Mouse (Mus musculus): ENCODE data around the gene Ccdc159.

Ccdc159 gene

GRCm38 (mm10) chr9:21927208-21927753, at the start of gene Ccdc159, which contains the start of gene Tmem205:
TSS of gene Ccdc159 (plus strand) at chr9:21927471.
TSS of gene Tmem205 (minus strand) at chr9:21927556.
- DNase-seq (ENCODE audit: low read depth) = peak; percentile 74

DNA sequence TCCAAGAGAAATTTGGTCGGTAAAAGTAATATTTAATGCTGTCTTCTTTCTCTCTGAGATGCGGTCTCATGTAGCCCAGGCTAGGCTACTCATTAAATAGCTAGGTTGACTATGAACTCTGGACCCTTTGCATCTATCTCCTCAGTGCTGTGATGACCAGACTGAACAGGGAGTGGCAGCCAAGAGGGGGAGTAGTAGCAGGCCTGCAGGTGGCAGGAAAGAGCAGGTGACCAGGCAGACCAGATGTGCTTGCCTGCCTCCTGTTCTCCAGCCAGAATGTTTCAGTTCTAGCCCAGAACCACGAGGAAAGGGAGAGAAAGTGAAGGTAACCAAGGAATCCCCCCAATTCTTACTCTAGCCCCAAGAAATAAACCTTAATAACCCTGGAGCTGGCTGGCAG, 38.0 kb upstream of the Ccdc159 start:
- no peak for DNase-seq (ENCODE audit: low read depth)

GRCm38 (mm10) chr9:21901223-21901820, 25.9 kb upstream of the Ccdc159 start:
- peak; percentile 77 for DNase-seq (ENCODE audit: low read depth)

GRCm38 (mm10) chr9:21904031-21904430, 23.2 kb upstream of the Ccdc159 start:
- DNase-seq (ENCODE audit: low read depth) = no peak

- DNase-seq (ENCODE audit: low read depth) = peak; percentile 38
These were observed 19.1 kb upstream of the Ccdc159 start for GRCm38 (mm10) chr9:21908216-21908615.

DNA sequence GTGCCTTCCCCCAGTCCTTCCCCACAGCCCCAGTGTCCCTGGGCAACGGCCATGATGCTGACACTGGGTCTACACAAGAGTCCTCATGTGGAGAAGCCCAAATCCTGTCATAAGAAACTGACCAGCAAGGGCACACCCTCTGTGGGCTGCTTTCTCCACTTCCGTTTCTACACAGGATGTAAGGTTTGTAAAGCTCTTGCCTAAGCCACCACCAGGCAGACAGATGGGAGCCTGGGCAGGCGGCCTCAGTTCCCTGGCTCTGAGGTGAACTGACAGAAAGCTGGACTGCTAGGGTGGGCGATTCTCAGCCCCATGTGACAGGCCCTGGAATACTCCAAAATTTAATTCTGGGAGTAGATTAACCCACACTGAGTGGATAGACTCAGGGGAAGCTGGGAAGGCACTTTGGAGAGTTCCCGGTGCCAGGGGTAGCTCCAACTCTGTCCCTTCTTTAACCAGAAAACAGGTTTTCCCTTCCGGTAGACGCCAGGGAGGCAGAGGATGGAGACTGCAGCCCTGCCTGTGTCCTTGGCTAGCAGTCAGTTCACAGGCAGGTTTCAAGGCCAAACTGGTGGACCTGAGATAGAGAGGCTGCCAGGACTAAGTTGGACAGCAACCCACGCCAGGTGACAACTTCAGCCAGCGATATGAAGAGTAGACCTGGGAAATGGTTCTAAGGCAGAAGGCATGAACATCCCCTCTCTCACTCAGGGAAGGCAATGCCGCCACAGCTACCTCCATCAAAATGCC, 17.6 kb upstream of the Ccdc159 start:
- no peak for DNase-seq (ENCODE audit: low read depth)

DNA sequence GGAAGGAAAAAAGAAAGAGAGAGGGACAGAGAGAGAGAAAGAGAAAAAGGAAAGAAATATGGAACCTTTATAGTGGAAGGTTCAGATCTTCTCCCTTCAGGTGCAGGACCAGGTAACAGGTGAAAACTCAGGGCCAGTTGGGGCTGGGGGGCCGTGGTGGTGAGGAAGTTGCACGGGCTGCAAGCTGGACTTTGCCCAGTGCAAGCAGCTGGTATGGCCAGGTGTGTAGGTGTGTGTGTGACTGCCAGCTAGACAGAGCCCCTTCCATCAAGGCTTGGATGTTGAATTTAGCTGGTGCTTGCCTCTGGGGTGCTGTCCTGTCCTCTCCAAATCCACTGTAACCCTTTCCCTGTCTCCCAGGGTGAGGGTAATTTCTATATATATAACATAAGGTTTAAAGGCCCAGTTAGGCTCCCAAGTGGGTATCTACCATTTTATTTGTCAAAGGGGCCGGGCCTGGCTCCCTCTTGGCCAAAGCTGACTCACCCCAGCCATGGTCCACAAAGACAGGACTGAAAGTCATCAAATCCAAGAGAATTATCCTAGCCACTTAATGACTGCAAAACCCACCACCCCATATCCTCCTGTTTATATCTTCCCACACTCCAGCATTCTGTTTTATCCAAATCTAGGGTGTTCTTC, 10.3 kb upstream of the Ccdc159 start:
- no peak for DNase-seq (ENCODE audit: low read depth)

GRCm38 (mm10) chr9:21917493-21918034, 9.7 kb upstream of the Ccdc159 start:
- DNase-seq (ENCODE audit: low read depth) = no peak

GRCm38 (mm10) chr9:21918035-21918592, 9.2 kb upstream of the Ccdc159 start, which contains the start of gene Rab3d:
TSS of gene Rab3d (minus strand) at chr9:21918192.
- peak; percentile 98 for DNase-seq (ENCODE audit: low read depth)

GRCm38 (mm10) chr9:21918692-21919384, 8.4 kb upstream of the Ccdc159 start:
- no peak for DNase-seq (ENCODE audit: low read depth)

DNA sequence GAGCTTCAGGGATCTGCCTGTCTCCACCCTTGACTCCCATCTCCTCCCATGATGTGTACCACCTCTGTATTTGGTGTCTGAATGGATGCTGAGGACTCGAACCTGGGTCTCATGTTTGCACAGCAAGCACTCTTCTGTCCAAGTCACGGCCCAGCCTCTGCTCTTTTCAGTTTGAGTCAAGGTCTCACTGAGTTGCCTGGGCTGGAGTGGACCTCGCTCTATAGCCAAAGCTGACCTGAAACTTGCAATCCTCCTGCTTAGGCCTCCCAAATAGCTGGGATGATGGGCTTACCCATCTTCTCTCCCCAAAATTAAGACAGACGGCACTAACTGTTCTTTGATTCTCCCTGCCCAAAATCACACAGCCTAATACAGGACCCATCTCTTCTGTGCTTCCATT, 4.2 kb upstream of the Ccdc159 start:
- DNase-seq (ENCODE audit: low read depth) = no peak

- no peak for DNase-seq (ENCODE audit: low read depth)
These were observed 3.7 kb upstream of the Ccdc159 start for GRCm38 (mm10) chr9:21923490-21924098.

- no peak for DNase-seq (ENCODE audit: low read depth)
These were observed 3.2 kb upstream of the Ccdc159 start for GRCm38 (mm10) chr9:21924099-21924493.

- DNase-seq (ENCODE audit: low read depth) = no peak
These were observed 2.2 kb upstream of the Ccdc159 start for GRCm38 (mm10) chr9:21925034-21925433.

DNA sequence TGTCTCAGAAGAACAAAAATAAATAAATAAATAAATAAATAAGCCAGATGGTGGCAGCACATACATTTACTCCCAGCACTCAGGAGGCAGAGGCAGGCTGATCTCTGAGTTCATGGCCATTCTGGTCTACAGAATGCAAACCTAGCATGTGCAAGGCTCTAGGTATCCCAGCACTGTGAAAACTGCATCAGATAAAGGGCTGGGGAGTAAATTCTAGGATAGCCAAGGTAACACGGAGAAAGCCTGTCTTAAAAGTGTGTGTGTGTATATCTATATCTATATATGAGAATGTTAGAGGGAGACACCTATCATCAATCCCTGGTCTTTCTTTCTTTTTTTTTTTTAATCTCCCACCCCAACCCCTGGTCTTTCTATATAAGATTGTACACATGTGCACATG, 1.8 kb upstream of the Ccdc159 start:
- DNase-seq (ENCODE audit: low read depth) = no peak

- no peak for DNase-seq (ENCODE audit: low read depth)
These were observed 1.1 kb upstream of the Ccdc159 start for GRCm38 (mm10) chr9:21926155-21926554.

DNA sequence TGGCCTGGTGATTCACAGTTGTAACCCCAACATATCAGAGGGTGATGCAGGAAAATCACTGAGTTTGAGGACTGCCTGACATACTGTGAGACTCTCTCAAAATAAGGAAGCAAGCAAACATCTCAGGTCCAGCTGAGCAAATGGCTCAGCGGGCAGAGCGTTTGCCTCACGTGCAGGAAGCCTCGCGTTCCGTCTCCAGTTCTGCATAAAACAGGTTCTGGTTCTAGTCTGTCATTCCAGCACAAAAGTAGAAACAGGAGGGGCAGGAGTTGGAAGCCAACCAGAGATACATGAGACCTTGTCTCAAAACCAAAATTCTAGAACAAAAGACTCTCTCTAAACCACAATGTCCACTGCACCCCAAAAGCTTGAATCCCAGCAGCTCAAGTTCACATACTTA, 487 bp upstream of the Ccdc159 start:
- DNase-seq (ENCODE audit: low read depth) = no peak

GRCm38 (mm10) chr9:21929208-21929607, 1.9 kb downstream of the Ccdc159 start:
- DNase-seq (ENCODE audit: low read depth) = no peak

DNA sequence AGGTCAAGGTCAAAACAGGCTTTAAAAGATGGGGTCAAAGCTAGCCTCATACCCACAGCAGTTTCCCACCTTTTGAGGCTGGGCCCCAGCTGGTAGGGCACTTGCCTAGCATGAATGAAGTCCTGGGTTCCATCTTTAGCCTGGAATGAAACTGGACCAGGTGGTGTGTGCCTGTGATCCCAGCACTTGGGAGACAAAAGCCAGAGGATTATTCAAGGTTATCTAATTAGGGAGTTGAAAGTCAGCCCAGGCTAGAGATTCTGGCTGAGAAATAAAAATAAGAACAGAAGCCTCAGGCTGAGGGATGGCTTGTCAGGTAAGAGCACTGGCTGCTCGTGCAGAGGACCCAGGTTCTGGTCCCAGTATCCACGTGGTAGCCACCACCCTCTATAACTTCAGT, 4.7 kb downstream of the Ccdc159 start:
- DNase-seq (ENCODE audit: low read depth) = no peak

GRCm38 (mm10) chr9:21932445-21933137, 5.3 kb downstream of the Ccdc159 start:
- DNase-seq (ENCODE audit: low read depth) = no peak

- no peak for DNase-seq (ENCODE audit: low read depth)
These were observed 6.8 kb downstream of the Ccdc159 start for GRCm38 (mm10) chr9:21934021-21934420.

Measured in induced T-regulatory cell, adult 2 months (primary cell).